Mouse (Mus musculus) embryonic fibroblast, embryonic 13.5 days (primary cell): Measurements from ENCODE around the gene C530008M17Rik.

ENCODE experiments used
- CTCF ChIP-seq: IDR thresholded peaks from 2 replicates; pipeline ENCODE4 v1.5.1; 2011; ENCODE audit warnings: mild to moderate bottlenecking, control low read depth, low read length, moderate library complexity, borderline replicate concordance; ENCODE audit not compliant: insufficient read depth
- POLR2A ChIP-seq: IDR thresholded peaks from 2 replicates; pipeline ENCODE4 v1.6.1; 2011; ENCODE audit warnings: low read depth, mild to moderate bottlenecking, control low read depth, low read length, moderate library complexity

DNA sequence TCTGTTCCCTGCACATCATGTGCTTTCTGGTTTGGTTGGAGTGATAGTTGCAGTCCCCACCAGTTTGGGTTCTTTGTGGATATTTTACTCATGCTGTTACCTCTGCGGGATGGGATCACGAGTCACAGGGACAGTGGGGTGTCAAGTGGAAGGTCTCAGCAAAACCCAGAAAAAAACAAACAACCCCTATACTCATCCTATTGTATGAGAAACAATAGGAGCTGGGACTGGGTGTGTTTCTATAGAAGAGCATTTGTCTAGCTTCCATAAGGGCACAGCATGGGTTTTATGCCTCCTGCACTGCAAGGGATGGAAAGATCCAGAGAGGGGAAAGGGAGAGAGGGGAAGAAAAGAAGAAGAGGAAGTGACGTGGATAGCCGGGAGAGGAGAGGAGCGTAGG lies 96.0 kb downstream of the C530008M17Rik start:
- no peak for TF ChIP-seq POLR2A
- no peak for TF ChIP-seq CTCF
